Mouse (Mus musculus) CH12.LX (cell line): ENCODE measurements around the gene Mapkapk2.

Experiments used
- GABPA ChIP-seq: IDR thresholded peaks from 2 replicates; pipeline ENCODE4 v1.6.1; 2012; ENCODE audit warnings: low read depth, low read length, improper control_type of control experiment, inconsistent platforms; ENCODE audit not compliant: insufficient replicate concordance
- HCFC1 ChIP-seq: IDR thresholded peaks from 2 replicates; pipeline ENCODE4 v1.6.1; 2012; ENCODE audit warnings: low read depth, mild to moderate bottlenecking, inconsistent platforms, low read length, improper control_type of control experiment
- JUND ChIP-seq: conservative IDR thresholded peaks from 2 replicates; pipeline ENCODE4 v1.6.1; 2011; ENCODE audit warnings: low read depth, low read length, improper control_type of control experiment
- MAFK ChIP-seq: IDR thresholded peaks from 2 replicates; pipeline ENCODE4 v1.6.1; 2011; ENCODE audit warnings: low read length, improper control_type of control experiment; ENCODE audit not compliant: insufficient replicate concordance
- MYC ChIP-seq: IDR thresholded peaks from 2 replicates; pipeline ENCODE4 v1.6.1; 2011; ENCODE audit warnings: low read depth, mild to moderate bottlenecking, improper control_type of control experiment, low read length
- POLR2A ChIP-seq: IDR thresholded peaks from 2 replicates; pipeline ENCODE4 v1.6.1; 2011; ENCODE audit warnings: low read depth, mild to moderate bottlenecking, improper control_type of control experiment, low read length
- SMC3 ChIP-seq: IDR thresholded peaks from 2 replicates; pipeline ENCODE4 v1.6.1; 2011; ENCODE audit warnings: low read depth, low read length, improper control_type of control experiment
- TCF12 ChIP-seq: IDR thresholded peaks from 2 replicates; pipeline ENCODE4 v1.6.1; 2014; ENCODE audit warnings: low read depth, mild to moderate bottlenecking, inconsistent platforms, low read length, improper control_type of control experiment
- ZMIZ1 ChIP-seq: IDR thresholded peaks from 2 replicates; pipeline ENCODE4 v1.6.1; 2012; ENCODE audit warnings: low read depth, mild to moderate bottlenecking, inconsistent platforms, low read length, improper control_type of control experiment

DNA sequence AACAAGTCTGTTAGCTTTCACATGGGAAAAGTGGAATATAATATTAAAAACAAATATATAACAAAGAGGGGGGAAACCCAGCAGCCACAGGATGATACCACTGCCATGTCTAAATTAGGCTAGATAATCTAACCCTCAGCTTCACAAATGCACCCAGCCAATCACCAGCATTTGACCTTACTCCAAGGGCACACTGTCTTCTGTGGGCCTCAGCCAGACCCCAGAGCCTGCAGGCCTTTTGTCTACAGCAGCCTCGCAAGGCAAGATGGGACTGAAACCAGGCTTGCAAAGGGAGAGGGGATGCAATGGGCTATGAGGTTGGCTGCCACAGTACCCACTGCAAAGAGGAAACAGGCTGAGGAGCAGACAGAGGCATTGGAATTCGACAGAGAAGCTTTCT lies 55.4 kb downstream of the Mapkapk2 start:
- no peak for TF ChIP-seq HCFC1
- no peak for TF ChIP-seq JUND
- no peak for TF ChIP-seq POLR2A
- TF ChIP-seq MAFK = no peak
- TF ChIP-seq MYC = no peak
- TF ChIP-seq ZMIZ1 = no peak
- TF ChIP-seq GABPA = no peak
- no peak for TF ChIP-seq TCF12
- no peak for TF ChIP-seq SMC3
